Mouse (Mus musculus) olfactory bulb, adult 2 months (tissue): Measurements from ENCODE around the gene Shisa2.

Source experiments
- CTCF ChIP-seq: fragments of 200-500 bp; IDR thresholded peaks from 2 replicates; pipeline ENCODE4 v1.5.1; 2012; ENCODE audit warnings: low read depth, mild to moderate bottlenecking, low read length, moderate library complexity; ENCODE audit not compliant: insufficient read depth
- POLR2A ChIP-seq: fragments of 200-500 bp; IDR thresholded peaks from 2 replicates; pipeline ENCODE4 v1.6.1; 2012; ENCODE audit warnings: mild to moderate bottlenecking, low read depth, low read length, moderate library complexity; ENCODE audit not compliant: insufficient read depth

DNA sequence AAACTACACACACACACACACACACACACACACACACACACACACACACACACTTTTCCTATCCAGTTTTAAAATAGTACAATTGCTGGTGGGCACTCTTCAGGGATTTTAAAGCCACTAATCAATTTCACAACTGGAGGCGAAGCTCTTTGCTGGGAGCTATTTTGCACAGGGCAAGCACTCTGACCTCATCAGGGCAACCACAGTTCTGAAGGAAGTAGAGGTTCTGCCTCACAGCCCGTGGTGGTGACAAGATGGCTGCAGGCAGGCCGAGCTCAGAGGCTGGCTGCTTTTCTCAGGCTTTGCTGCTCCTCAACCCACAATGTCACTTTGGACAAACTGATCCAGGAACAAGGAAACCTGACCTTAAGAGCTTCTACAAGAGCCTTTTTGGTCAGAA lies 18.1 kb upstream of the Shisa2 start:
- TF ChIP-seq POLR2A (no peak), CTCF (no peak)
